ENCODE assay signal across 8 mouse cellular contexts in the genomic region with DNA sequence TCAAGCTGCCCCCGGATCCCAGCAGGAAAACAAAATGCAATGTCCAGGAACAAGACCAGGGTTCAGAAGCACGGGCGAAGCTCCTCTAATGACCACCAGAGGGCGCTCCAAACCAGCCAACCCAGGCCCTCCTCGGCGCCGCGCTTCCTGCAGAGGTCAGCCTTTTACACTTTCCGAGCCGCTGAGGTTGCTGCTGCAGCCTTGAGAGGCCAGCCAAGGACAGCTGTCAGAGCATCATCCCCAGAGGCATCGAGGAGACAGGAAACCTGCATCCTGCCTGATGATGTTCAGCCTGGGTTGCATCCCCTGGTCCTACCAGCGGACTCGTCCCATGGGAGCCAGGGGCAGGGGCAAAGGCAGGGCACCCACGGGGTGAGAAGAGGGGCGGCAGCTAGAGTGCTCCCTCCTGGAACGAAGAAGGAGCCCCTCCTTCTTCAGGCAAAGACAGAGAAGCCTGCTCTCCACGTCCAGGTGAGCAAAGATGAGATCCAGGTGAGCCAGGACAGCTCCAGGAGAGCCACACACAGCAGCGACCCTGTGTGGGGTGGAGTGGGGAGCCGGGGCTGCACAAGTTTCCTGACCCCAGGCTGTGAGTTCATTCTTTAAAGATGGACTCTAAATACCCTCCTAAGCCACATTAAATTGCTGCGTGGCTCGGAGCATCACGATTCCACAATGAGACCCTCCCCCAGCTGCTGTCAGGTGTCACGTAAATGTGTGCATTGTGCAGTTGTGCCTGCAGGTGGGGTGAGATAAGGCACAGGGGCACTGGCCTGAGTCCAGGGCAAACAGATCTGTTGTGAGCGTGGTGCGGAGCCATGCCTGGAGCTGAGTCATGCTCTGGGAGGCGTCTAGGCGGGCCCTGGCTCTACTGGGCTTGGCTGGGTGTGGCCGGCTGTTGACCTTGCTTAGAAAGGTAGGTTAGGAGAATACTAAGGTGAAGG. TPM values are rescaled to one million over a fixed set of nuclear protein-coding genes. Genes with fewer than 3 reads are reported as not detected.
DNase-seq lines count a peak whose midpoint lies in the region; ATAC-seq and TF ChIP-seq lines count a peak whose summit lies in the region.

Arhgap22 (plus strand) TSS at position 204 of the 944 bp plus-strand sequence.

- H3K36me3 ChIP-seq in heart, embryonic 13.5 days = no peaks in the 10 kb centered on the region
- H3K36me3 ChIP-seq in kidney, postnatal 0 days (ENCODE audit: insufficient read depth, low read length) = no peaks in the 10 kb centered on the region
- no peaks in the 10 kb centered on the region for H3K36me3 ChIP-seq in liver, adult 2 months (ENCODE audit: control insufficient read depth, insufficient read depth, low read length)

- peak; percentile 79 for ATAC-seq in erythroid progenitor cell, adult 5-6 weeks (replicated peaks; ENCODE audit: low FRiP score, poor library complexity, severe bottlenecking)
- ATAC-seq in heart, embryonic 13.5 days (ENCODE audit: extremely low read depth, insufficient number of reproducible peaks, low FRiP score, low TSS enrichment) = peak; percentile 61; the same call in 1 of the 2 replicates
- peak; percentile 72 for ATAC-seq in kidney, postnatal 0 days (replicated peaks; ENCODE audit: low FRiP score, low read depth)
- ATAC-seq in monocyte, adult 5-6 weeks (replicated peaks; ENCODE audit: insufficient number of reproducible peaks, low FRiP score, low TSS enrichment, poor library complexity, severe bottlenecking) = peak; percentile 66

- H3K27ac ChIP-seq in heart, embryonic 13.5 days (replicated peaks) = no peak within 1 kb of the TSS
- no peak within 1 kb of the TSS for H3K27ac ChIP-seq in kidney, postnatal 0 days
- no peak within 1 kb of the TSS for H3K27ac ChIP-seq in liver, adult 2 months (replicated peaks; ENCODE audit: insufficient read depth, low read depth, low read length)

- peak within 1 kb of the TSS; percentile 43 for H3K4me2 ChIP-seq in heart, embryonic 13.5 days
- H3K4me2 ChIP-seq in kidney, postnatal 0 days (ENCODE audit: low read length) = no peak within 1 kb of the TSS

- peak; percentile 99 for TF ChIP-seq CTCF in brain, embryonic 14.5 days (IDR thresholded peaks at IDR 0.05; ENCODE audit: borderline replicate concordance, extremely low read depth, insufficient read depth, insufficient read length)
- peak; percentile 100 for TF ChIP-seq CTCF in kidney, postnatal 0 days (IDR thresholded peaks at IDR 0.05; ENCODE audit: low read depth)
- peak; percentile 97 for TF ChIP-seq CTCF in liver, adult 2 months (IDR thresholded peaks at IDR 0.05; ENCODE audit: low read depth, low read length)

- no peak for TF ChIP-seq POLR2A in brain, embryonic 14.5 days (IDR thresholded peaks at IDR 0.05; ENCODE audit: borderline replicate concordance, extremely low read depth, insufficient read depth, insufficient read length, poor library complexity, severe bottlenecking)
- TF ChIP-seq POLR2A in liver, adult 2 months (IDR thresholded peaks at IDR 0.05; ENCODE audit: extremely low read depth, insufficient read depth, low read length) = no peak

- H3K9ac ChIP-seq in heart, embryonic 13.5 days = peak within 1 kb of the TSS; percentile 37; the same call in 1 of the 2 replicates
- no peak within 1 kb of the TSS for H3K9ac ChIP-seq in kidney, postnatal 0 days (ENCODE audit: low read depth, low read length)
- no peak within 1 kb of the TSS for H3K9ac ChIP-seq in liver, adult 2 months (ENCODE audit: low read depth, low read length)

- H3K4me1 ChIP-seq in heart, embryonic 13.5 days = peaks cover 11% of the 10 kb centered on the region
- no peaks in the 10 kb centered on the region for H3K4me1 ChIP-seq in kidney, postnatal 0 days (replicated peaks; ENCODE audit: insufficient read depth, low read length)
- H3K4me1 ChIP-seq in liver, adult 2 months (ENCODE audit: control insufficient read depth, insufficient read depth, low read length) = no peaks in the 10 kb centered on the region

- no peaks in the 10 kb centered on the region for H3K79me2 ChIP-seq in liver, adult 2 months (ENCODE audit: control insufficient read depth, insufficient read depth, low read length)

- peak; percentile 89 for DNase-seq in B cell, adult 2 months
- peak; percentile 93 for DNase-seq in brain, embryonic 14.5 days (ENCODE audit: low read depth)
- DNase-seq in kidney, postnatal 0 days (ENCODE audit: low spot score) = peak; percentile 96
- DNase-seq in liver, adult 2 months (ENCODE audit: extremely low read depth, low read depth, low spot score) = peak; percentile 46
- peak; percentile 74 to 77 for DNase-seq in spleen, postnatal 36 days (ENCODE audit: low spot score in 2 of 2)

- peaks cover 49% of the 10 kb centered on the region for H3K27me3 ChIP-seq in heart, embryonic 13.5 days (replicated peaks)
- H3K27me3 ChIP-seq in kidney, postnatal 0 days (ENCODE audit: insufficient read depth, low read length) = 0 out of 2 replicates have a peak, but pooled peaks cover 5% of the 10 kb centered on the region
- H3K27me3 ChIP-seq in liver, adult 2 months (ENCODE audit: control insufficient read depth, insufficient read depth, low read length) = no peaks in the 10 kb centered on the region

- 0 out of 2 replicates have a peak within 1 kb of the TSS, but pooled peaks have one; percentile 6 for H3K4me3 ChIP-seq in heart, embryonic 13.5 days
- H3K4me3 ChIP-seq in kidney, postnatal 0 days (replicated peaks; ENCODE audit: low read depth, low read length) = no peak within 1 kb of the TSS
- H3K4me3 ChIP-seq in liver, adult 2 months (ENCODE audit: insufficient read depth, low read depth, low read length) = no peak within 1 kb of the TSS

- 12% methylated on average over 28 of the region's 28 CpGs for WGBS in heart, embryonic 13.5 days
- WGBS in kidney, postnatal 0 days = 16% methylated on average over 28 of the region's 28 CpGs
- WGBS in liver, adult 2 months = 10% methylated on average over 28 of the region's 28 CpGs

- no peaks in the 10 kb centered on the region for H3K9me3 ChIP-seq in heart, embryonic 13.5 days
- H3K9me3 ChIP-seq in kidney, postnatal 0 days (replicated peaks; ENCODE audit: low read length) = no peaks in the 10 kb centered on the region

RNA-seq across cellular contexts. Expression of gene Arhgap22, which starts in this region (rescaled TPM):
- polyA plus RNA-seq in brain, embryonic 14.5 days (2012; rRNA removed) = 1.1 and 1.9 TPM in 2 replicates
- total RNA-seq in erythroid progenitor cell, adult 5-6 weeks (2015; ENCODE audit: low replicate concordance) = not detected in 2 replicates
- total RNA-seq in erythroid progenitor cell, adult 5-6 weeks (2017; ENCODE audit: low replicate concordance) = 3.1 TPM in 1 of 2 replicates, not detected in the other
- 3.2 and 4.0 TPM in 2 replicates for polyA plus RNA-seq in heart, embryonic 13.5 days (2015; fragmentation: Nextera tagmentation; extraction: Ambion mirVana)
- polyA plus RNA-seq in kidney, postnatal 0 days (2015; fragmentation: Nextera tagmentation; extraction: Ambion mirVana) = 3.8 and 4.1 TPM in 2 replicates
- total RNA-seq in liver, adult 2 months (2014; rRNA removed) = 0.09 and 0.20 TPM in 2 replicates
- polyA plus RNA-seq in liver, adult 2 months (2012; rRNA removed) = 0.27 and 0.57 TPM in 2 replicates
- 1.6 TPM in 1 of 3 replicates, not detected in the others for total RNA-seq in monocyte, adult 5-6 weeks (2017)

Comparison
In these comparisons a context has a peak if more than half of its experiments do, and no peak if none do; other contexts are left out.
1. Peak in DNase-seq in liver, adult 2 months; RNA of the gene not detected or under 1 TPM.
2. DNase-seq: peak in every context shown above with its lines; median percentile 96 in kidney, postnatal 0 days; 93 in brain, embryonic 14.5 days; 89 in B cell, adult 2 months; 76 in spleen, postnatal 36 days; 46 in liver, adult 2 months.